In the genomic region with DNA sequence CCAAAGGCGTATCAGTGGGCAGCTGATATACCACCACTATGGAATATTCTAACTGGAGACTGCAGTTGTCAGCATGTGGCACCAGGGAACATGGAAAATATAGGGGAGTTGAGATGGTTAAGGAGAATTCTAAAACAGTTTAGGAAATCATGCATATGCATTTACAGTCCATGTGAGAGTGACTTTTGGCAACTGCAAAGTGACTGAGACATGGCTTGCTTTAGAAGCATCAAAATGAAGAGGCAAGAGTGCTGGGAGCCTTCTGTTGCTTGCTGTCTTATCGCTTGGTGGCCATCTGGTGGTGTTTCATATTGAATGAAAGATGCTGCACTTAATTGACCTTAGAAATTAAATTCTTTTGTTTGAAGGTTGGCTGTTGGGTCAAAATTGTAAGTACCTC, we compare ENCODE assay signal across 25 mouse cellular contexts. TPM values are rescaled to one million over a fixed set of nuclear protein-coding genes. Genes with fewer than 3 reads are reported as not detected.
DNase-seq lines count a peak whose midpoint lies in the region; ATAC-seq and TF ChIP-seq lines count a peak whose summit lies in the region.
"Had no signal": no experiment of that assay in that cellular context is flagged by ENCODE, and none has a peak within 500 bp of the region (broad histone marks: within the 10 kb centered on the region; RNA-seq: fewer than 3 reads in every experiment).

No protein-coding gene starts in this region.

- H3K9ac ChIP-seq in forebrain, embryonic 14.5 days (ENCODE audit: low read length) = no peak overlapping the region
- no peak overlapping the region for H3K9ac ChIP-seq in intestine, embryonic 14.5 days (ENCODE audit: low read length)
- H3K9ac ChIP-seq in intestine, postnatal 0 days (ENCODE audit: low read depth, low read length) = no peak overlapping the region
- H3K9ac ChIP-seq in hindbrain, embryonic 11.5 days (ENCODE audit: low read depth, low read length) = no peak overlapping the region
- H3K9ac ChIP-seq: limb, embryonic 15.5 days; liver, embryonic 14.5 days; lung, embryonic 14.5 days; neural tube, embryonic 12.5 days had no signal

- TF ChIP-seq CTCF in intestine, postnatal 0 days (IDR thresholded peaks at IDR 0.05; ENCODE audit: low read depth) = no peak

- H3K4me1 ChIP-seq in forebrain, embryonic 14.5 days (ENCODE audit: control insufficient read depth, insufficient read depth, low read length) = no peaks in the 10 kb centered on the region
- no peaks in the 10 kb centered on the region for H3K4me1 ChIP-seq in forebrain, embryonic 10.5 days
- H3K4me1 ChIP-seq in intestine, embryonic 14.5 days (replicated peaks; ENCODE audit: control insufficient read depth, insufficient read depth, low read length) = peaks cover 6% of the 10 kb centered on the region; the same call in 1 of the 2 replicates
- H3K4me1 ChIP-seq in intestine, postnatal 0 days (replicated peaks; ENCODE audit: control insufficient read depth, insufficient read depth, low read length) = no peaks in the 10 kb centered on the region
- H3K4me1 ChIP-seq in hindbrain, embryonic 11.5 days (replicated peaks; ENCODE audit: control insufficient read depth, insufficient read depth, low read length) = no peaks in the 10 kb centered on the region
- H3K4me1 ChIP-seq: neural tube, embryonic 12.5 days had no signal

- H3K4me3 ChIP-seq in forebrain, embryonic 14.5 days (ENCODE audit: low read depth, low read length) = no peak overlapping the region
- no peak overlapping the region for H3K4me3 ChIP-seq in forebrain, embryonic 10.5 days
- no peak overlapping the region for H3K4me3 ChIP-seq in intestine, embryonic 14.5 days (ENCODE audit: low read depth, low read length)
- H3K4me3 ChIP-seq in intestine, postnatal 0 days (ENCODE audit: low read depth, low read length) = no peak overlapping the region
- no peak overlapping the region for H3K4me3 ChIP-seq in hindbrain, embryonic 11.5 days (ENCODE audit: low read depth, low read length)
- H3K4me3 ChIP-seq: limb, embryonic 15.5 days; megakaryocyte, embryonic 14.5 days; neural tube, embryonic 12.5 days had no signal

- peaks cover 45% of the 10 kb centered on the region for H3K36me3 ChIP-seq in forebrain, embryonic 14.5 days (ENCODE audit: control insufficient read depth, insufficient read depth, low read length)
- peaks cover 64% of the 10 kb centered on the region for H3K36me3 ChIP-seq in forebrain, embryonic 10.5 days (replicated peaks)
- H3K36me3 ChIP-seq in intestine, embryonic 14.5 days (ENCODE audit: control insufficient read depth, insufficient read depth, low read length) = peaks cover 45% of the 10 kb centered on the region
- H3K36me3 ChIP-seq in intestine, postnatal 0 days (ENCODE audit: control insufficient read depth, insufficient read depth) = peaks cover 21% of the 10 kb centered on the region
- 0 out of 2 replicates have a peak, but pooled peaks cover 4% of the 10 kb centered on the region for H3K36me3 ChIP-seq in hindbrain, embryonic 11.5 days (ENCODE audit: control insufficient read depth, insufficient read depth, low read length)

- ATAC-seq in forebrain, embryonic 14.5 days = no peak
- ATAC-seq in intestine, embryonic 14.5 days (replicated peaks; ENCODE audit: low FRiP score, low TSS enrichment, low read depth) = no peak
- no peak for ATAC-seq in intestine, postnatal 0 days
- no peak for ATAC-seq in hindbrain, embryonic 11.5 days (ENCODE audit: low FRiP score)
- ATAC-seq: activated CD4-positive, CD25-positive, alpha-beta regulatory T cell, adult 4 months; hindbrain, embryonic 16.5 days; intestine, embryonic 16.5 days had no signal

- no peak overlapping the region for H3K4me2 ChIP-seq in forebrain, embryonic 14.5 days (ENCODE audit: low read length)
- H3K4me2 ChIP-seq in intestine, embryonic 14.5 days (ENCODE audit: low read length) = no peak overlapping the region
- no peak overlapping the region for H3K4me2 ChIP-seq in intestine, postnatal 0 days (replicated peaks; ENCODE audit: low read depth)
- no peak overlapping the region for H3K4me2 ChIP-seq in hindbrain, embryonic 11.5 days (replicated peaks; ENCODE audit: low read depth, low read length)
- H3K4me2 ChIP-seq: heart, embryonic 11.5 days; limb, embryonic 15.5 days; lung, embryonic 14.5 days; neural tube, embryonic 12.5 days had no signal

- no peaks in the 10 kb centered on the region for H3K27me3 ChIP-seq in forebrain, embryonic 14.5 days (replicated peaks; ENCODE audit: control insufficient read depth, insufficient read depth, low read length)
- H3K27me3 ChIP-seq in forebrain, embryonic 10.5 days (ENCODE audit: poor library complexity, severe bottlenecking) = no peaks in the 10 kb centered on the region
- no peaks in the 10 kb centered on the region for H3K27me3 ChIP-seq in intestine, embryonic 14.5 days (replicated peaks; ENCODE audit: control insufficient read depth, insufficient read depth, low read length)
- H3K27me3 ChIP-seq in intestine, postnatal 0 days (replicated peaks; ENCODE audit: control insufficient read depth, insufficient read depth, low read length) = no peaks in the 10 kb centered on the region
- no peaks in the 10 kb centered on the region for H3K27me3 ChIP-seq in hindbrain, embryonic 11.5 days (ENCODE audit: control insufficient read depth, insufficient read depth, low read length)
- H3K27me3 ChIP-seq: limb, embryonic 15.5 days; megakaryocyte, embryonic 14.5 days; neural tube, embryonic 12.5 days had no signal

- WGBS in forebrain, embryonic 14.5 days = 83% methylated on average over 2 of the region's 2 CpGs
- WGBS in forebrain, embryonic 10.5 days = 94% methylated on average over 2 of the region's 2 CpGs
- 92% methylated on average over 2 of the region's 2 CpGs for WGBS in intestine, embryonic 14.5 days
- WGBS in intestine, postnatal 0 days = 87% methylated on average over 2 of the region's 2 CpGs
- 92% methylated on average over 2 of the region's 2 CpGs for WGBS in hindbrain, embryonic 11.5 days

- H3K9me3 ChIP-seq in forebrain, embryonic 14.5 days (replicated peaks; ENCODE audit: control insufficient read depth, low read length) = no peaks in the 10 kb centered on the region
- H3K9me3 ChIP-seq in forebrain, embryonic 10.5 days = no peaks in the 10 kb centered on the region
- H3K9me3 ChIP-seq in intestine, embryonic 14.5 days (ENCODE audit: control insufficient read depth, low read length) = no peaks in the 10 kb centered on the region
- H3K9me3 ChIP-seq in intestine, postnatal 0 days (ENCODE audit: control insufficient read depth) = no peaks in the 10 kb centered on the region
- no peaks in the 10 kb centered on the region for H3K9me3 ChIP-seq in hindbrain, embryonic 11.5 days (ENCODE audit: control insufficient read depth, low read length)
- H3K9me3 ChIP-seq: limb, embryonic 15.5 days; megakaryocyte, embryonic 14.5 days; neural tube, embryonic 12.5 days had no signal

- no peak overlapping the region for H3K27ac ChIP-seq in forebrain, embryonic 14.5 days (ENCODE audit: low read depth, low read length)
- no peak overlapping the region for H3K27ac ChIP-seq in forebrain, embryonic 10.5 days
- H3K27ac ChIP-seq in intestine, embryonic 14.5 days (ENCODE audit: low read depth) = no peak overlapping the region
- no peak overlapping the region for H3K27ac ChIP-seq in intestine, postnatal 0 days (ENCODE audit: low read depth, low read length)
- no peak overlapping the region for H3K27ac ChIP-seq in hindbrain, embryonic 11.5 days (ENCODE audit: low read depth, low read length)
- H3K27ac ChIP-seq: limb, embryonic 15.5 days; liver, embryonic 14.5 days; neural tube, embryonic 12.5 days had no signal

- peak; percentile 41 for DNase-seq in forebrain, embryonic 14.5 days (ENCODE audit: low spot score)
- no peak for DNase-seq in forebrain, embryonic 10.5 days (ENCODE audit: extremely low spot score, low spot score)
- peak; percentile 12 for DNase-seq in intestine, embryonic 14.5 days (ENCODE audit: low spot score)
- peak; percentile 73 for DNase-seq in brain, adult 2 months (ENCODE audit: low read depth, low spot score)
- DNase-seq in brain, embryonic 18.5 days (ENCODE audit: low read depth, low spot score) = peak; percentile 28
- no peak for DNase-seq in hindbrain, embryonic 11.5 days (ENCODE audit: low spot score)
- DNase-seq: adrenal gland, adult 8-10 months; gastrocnemius, postnatal 14 days; heart, adult 11 months; kidney, postnatal 36 days; left cerebral cortex, postnatal 4 days; lung, embryonic 14.5 days; lung, postnatal 36 days; midbrain, embryonic 14.5 days; thymus, postnatal 25 days had no signal

RNA-seq across cellular contexts. Expression of gene Ebpl, which starts 7.1 kb away (rescaled TPM):
- 10.0 and 10.5 TPM in 2 replicates for polyA plus RNA-seq in forebrain, embryonic 14.5 days (2014; fragmentation: Nextera tagmentation; extraction: Ambion mirVana)
- polyA plus RNA-seq in forebrain, embryonic 10.5 days (2016; fragmentation: Nextera tagmentation; extraction: Ambion mirVana) = 8.9 and 9.1 TPM in 2 replicates
- 8.0 and 9.2 TPM in 2 replicates for polyA plus RNA-seq in intestine, embryonic 14.5 days (2014; fragmentation: Nextera tagmentation; extraction: Ambion mirVana)
- 11.1 and 12.1 TPM in 2 replicates for polyA plus RNA-seq in intestine, postnatal 0 days (2015; fragmentation: Nextera tagmentation; extraction: Ambion mirVana)
- 9.2 and 10.3 TPM in 2 replicates for polyA plus RNA-seq in hindbrain, embryonic 11.5 days (2014; fragmentation: Nextera tagmentation; extraction: Ambion mirVana)

RNA-seq across cellular contexts. Expression of gene Arl11, which starts 57.7 kb away (rescaled TPM):
- polyA plus RNA-seq in forebrain, embryonic 14.5 days (2014; fragmentation: Nextera tagmentation; extraction: Ambion mirVana) = 0.56 and 0.72 TPM in 2 replicates
- polyA plus RNA-seq in forebrain, embryonic 10.5 days (2016; fragmentation: Nextera tagmentation; extraction: Ambion mirVana) = 0.19 and 0.31 TPM in 2 replicates
- 0.75 and 0.91 TPM in 2 replicates for polyA plus RNA-seq in intestine, embryonic 14.5 days (2014; fragmentation: Nextera tagmentation; extraction: Ambion mirVana)
- polyA plus RNA-seq in intestine, postnatal 0 days (2015; fragmentation: Nextera tagmentation; extraction: Ambion mirVana) = 1.4 and 1.5 TPM in 2 replicates
- polyA plus RNA-seq in hindbrain, embryonic 11.5 days (2014; fragmentation: Nextera tagmentation; extraction: Ambion mirVana) = 0.56 and 0.66 TPM in 2 replicates
- polyA plus RNA-seq: C2C12 had no signal

Comparison
In these comparisons a context has a peak if more than half of its experiments do, and no peak if none do; other contexts are left out.
1. DNase-seq: peak in forebrain, embryonic 14.5 days (single experiment), intestine, embryonic 14.5 days (single experiment), brain, adult 2 months (single experiment) and brain, embryonic 18.5 days (single experiment); none in forebrain, embryonic 10.5 days (single experiment) and hindbrain, embryonic 11.5 days (single experiment).